Mouse (Mus musculus): Measurements from ENCODE around the gene Zfp821.

The Zfp821 gene
- long read RNA-seq, experiment 1, partial matches to known transcripts = 2 of 14 reads
- long read RNA-seq, experiment 1, other reads (novel, unspliced or antisense) = 5 of 14 reads
- long read RNA-seq, experiment 2, partial matches to known transcripts = 1 of 6 reads
- long read RNA-seq, experiment 2, other reads (novel, unspliced or antisense) = 3 of 6 reads

DNA sequence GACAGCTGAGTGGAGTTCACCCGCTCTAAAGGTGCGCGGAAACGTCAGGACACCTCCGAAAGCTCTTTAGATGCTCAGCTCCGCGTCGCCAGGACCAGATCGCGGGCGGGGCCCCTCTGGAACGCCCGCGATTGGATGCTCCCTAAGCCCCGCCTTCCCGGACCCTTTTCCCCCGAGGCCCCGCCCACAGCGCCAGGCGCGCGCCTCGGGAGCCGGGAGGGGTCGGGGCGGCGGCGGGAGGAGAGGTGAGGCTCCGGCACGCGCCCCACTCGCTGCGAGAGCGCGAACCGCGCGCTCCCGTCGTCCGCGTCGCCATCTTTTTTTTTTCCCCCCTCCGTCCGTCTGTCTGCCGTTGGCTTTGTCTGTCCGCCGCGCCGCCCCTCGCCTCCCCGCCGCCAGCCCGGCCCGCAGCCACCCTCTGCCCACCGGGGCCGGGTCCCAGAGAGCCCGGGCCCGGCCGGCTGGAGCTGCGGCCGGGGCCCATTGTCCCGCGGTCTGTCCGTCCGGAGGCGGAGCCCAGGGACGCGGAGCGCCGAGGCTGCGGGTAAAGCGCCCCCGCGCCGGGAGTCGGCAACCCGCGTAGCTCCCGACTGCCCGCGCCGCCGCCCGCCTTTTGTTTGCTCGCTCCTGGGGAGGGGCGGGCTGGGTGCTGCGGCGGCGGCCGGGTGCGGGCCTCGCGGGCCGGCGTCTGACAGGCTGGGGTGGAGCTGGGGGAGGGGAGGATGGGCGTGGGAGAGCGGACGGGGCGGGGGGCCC is at the start of gene Zfp821:
Gene Zfp821, plus strand, starts transcription at position 227 of the 756 bp plus-strand sequence.
- intact Hi-C loops (cut with DNase I) = no loop called here

DNA sequence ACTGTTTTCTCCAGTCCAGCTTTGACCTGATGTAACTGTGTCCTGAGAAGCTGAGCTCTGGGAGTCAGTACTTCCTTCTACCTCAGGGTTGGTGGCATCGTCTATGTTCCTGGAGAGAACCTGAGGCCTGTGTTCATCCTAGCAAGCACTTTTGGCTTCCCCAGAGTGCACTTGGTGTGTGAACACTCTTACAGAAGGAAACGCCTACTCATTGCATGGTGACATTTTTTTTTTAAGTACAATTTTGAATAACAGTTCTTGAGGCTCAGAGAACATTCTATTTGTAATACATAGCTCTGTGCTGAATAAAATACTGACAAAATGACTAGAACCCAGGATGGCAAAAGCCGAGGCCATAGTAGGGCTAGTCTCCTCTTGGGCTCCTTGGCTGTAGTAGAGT is 48.5 kb upstream of the Zfp821 start:
- intact Hi-C loops (cut with DNase I) = no loop called here

DNA sequence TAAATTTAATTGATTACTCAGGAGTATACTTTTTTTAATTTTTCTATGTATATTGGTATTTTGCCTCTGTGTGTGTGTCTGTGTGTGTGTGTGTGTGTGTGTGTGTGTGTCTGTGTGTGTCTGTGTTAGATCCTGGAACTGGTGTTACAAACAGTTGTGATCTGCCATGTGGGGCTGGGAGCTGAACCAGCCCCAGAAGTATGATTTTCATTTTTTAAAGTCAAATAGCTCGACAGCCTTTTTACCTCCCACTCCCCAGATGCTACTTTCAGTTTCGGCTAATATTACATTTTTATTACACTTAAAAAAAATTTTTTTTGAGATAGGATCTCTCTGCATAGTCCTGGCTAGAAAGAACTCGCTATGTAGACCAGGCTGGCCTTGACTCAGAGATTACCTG is 43.0 kb upstream of the Zfp821 start:
- intact Hi-C loops (cut with DNase I) = no loop called here

DNA sequence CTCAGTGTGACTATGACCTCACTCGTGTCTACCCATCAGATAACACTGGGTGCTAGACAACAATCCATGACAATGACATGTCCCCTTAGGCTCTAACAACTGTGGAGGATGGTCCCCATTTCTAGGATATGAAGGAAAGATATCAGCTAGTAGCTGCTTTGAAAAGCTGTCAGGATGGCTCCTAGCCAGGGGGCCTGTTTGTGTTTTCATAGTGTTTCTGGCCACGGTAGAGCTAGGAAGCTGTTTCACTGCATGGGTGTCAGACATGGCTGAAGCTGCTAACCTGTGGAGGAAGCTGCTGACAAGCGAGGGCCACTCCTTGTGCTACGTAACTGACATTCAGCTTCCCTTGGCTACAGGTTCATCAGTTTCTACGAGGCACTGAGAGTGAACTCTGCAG is 38.7 kb upstream of the Zfp821 start:
- intact Hi-C loops (cut with DNase I) = no loop called here

DNA sequence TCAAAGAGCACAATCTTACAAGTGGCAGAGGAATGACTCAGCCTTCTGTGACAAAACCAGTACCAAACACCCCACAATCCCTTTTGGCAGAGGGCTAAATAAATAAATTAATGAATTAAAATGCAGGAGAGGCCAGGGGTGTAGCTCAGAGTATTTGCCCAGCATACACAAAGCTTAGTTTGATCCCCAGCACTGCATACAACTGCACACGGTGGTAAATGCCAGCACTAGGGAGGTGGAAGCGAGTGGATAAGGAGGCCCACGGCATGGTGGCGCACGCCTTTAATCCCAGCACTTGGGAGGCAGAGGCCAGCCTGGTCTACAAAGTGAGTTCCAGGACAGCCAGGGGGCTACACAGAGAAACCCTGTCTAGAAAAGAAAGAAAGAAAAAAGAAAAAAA is 32.7 kb upstream of the Zfp821 start:
- intact Hi-C loops (cut with DNase I) = no loop called here

DNA sequence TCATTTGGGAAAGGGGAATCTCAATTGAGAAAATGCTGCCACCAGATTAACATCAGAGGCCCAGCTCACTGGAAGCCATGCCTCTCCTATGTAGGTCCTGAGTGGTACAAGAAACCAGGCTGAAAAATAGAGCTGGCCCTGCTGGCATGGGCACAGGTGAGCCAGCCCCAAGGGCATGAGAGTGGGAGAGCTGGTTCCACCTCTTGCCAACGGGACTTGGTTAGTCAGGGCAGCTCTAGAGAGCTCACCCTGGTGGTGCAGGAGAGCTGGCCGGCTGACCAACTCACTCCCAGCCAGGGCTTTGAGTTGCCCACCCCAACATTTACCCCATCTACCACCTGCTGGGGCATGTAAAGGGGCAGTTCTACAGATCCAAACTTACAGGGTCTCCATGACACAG is 31.8 kb upstream of the Zfp821 start:
- intact Hi-C loops (cut with DNase I) = no loop called here

DNA sequence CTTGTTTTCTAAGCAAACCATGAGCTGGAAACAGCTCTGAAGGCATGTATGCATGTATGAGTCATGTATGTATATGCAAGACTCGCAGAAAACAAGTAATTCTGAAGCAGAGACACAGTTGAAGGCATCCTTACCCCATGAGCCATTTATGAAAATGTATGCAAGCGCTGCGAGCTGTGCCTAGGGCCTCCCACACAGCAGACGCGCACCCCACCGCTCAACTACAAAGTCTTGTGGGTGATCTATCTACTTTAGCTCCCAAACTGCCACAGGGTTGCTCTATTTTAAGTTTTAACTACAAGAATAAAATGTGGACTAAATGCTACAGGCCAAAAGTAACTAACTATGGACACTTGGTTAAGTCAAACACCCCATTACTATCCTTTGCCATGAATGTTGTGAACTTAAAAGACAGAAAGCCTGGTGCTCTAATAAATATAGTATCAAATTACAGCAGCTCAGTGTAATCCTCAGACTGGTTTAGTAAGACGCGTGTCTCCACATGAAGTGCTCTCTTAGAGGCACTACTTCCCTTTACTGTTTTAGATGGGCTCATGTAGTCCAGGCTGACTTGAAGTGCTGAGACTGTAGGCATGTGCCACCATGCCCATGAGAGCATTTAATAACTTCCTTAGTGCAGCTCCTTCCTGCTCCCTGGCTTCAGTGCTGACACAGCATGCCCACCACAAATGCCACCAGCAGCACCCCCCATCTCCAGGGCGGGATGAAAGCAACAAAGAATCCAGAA is 29.3 kb upstream of the Zfp821 start:
- intact Hi-C loops (cut with DNase I) = no loop called here

DNA sequence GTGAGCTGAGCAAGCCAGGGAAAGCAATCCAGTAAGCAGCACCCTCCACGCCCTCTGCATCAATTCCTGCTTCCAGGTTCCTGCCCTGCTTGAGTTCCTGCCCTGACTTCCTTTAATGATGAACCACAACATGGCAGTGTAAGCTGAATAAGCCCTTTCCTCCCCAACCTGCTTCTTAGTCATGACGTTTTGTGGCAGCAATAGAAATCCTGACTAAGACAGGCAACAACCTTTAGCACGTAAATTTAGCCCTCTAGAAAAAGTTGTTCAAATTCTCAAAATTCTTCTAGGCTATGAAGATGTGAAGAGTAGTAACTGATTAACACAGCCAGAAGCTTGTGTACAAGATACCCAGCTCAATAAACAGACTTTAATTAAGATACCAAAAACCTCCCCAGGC is 23.8 kb upstream of the Zfp821 start:
- intact Hi-C loops (cut with DNase I) = loop anchor here (5.0 kb wide), 1 partner anchor 124 kb away; no protein-coding TSS in a partner anchor

DNA sequence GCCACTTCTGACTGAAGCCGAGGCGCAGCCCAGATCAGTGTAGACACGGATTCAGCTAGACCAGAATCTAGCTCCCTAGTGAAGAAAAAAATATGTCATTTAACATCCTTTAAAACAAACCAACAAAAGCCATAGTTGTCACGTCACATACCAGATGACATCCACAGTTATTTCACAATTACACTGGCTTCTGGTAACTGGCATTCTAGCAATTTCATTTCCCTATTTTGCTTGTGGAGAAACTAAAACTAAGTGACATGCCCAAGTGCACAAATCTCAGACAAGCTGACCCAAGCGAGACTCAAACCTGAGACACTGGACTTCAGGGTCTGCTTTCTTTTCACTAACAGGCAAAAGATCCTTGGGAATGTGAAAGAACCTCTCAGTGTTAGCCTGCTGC is 23.2 kb upstream of the Zfp821 start:
- intact Hi-C loops (cut with DNase I) = loop anchor here (5.0 kb wide), 1 partner anchor 125 kb away; no protein-coding TSS in a partner anchor

DNA sequence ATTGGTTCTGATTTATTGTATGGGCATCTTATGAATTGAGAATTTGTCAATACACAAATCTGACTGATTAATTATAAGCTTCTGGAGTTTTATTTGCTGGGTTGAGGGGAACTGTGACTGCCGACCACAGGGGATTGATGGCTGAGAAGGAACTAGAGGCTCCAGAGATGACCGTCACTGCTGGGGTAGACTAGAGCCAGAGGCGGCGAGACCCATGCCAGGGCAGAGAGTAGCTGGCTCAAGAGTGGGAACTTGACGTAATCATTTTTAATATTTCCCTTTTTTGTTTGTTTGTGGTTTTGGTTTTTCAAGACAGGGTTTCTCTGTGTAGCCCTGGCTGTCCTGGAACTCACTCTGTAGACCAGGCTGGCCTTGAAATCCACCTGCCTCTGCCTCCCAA is 18.1 kb upstream of the Zfp821 start:
- intact Hi-C loops (cut with DNase I) = no loop called here

DNA sequence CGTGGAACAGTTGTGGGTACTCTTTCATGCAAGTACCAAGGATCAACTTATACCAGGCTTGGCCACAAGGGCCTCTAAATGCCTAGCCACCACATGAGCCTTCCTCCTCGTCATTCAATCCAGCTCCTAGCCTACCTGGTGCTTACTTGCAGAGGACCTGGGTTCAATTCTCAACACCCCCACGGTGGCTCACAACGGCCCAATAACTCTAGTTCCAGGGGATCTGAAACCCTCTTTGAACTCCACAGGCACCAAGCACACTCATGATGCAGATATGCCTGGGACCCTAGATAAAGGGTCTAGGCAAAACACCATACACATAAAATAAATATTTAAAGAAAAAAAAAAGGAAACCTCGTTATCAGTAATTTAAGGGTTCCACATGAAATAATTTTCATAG is 13.6 kb upstream of the Zfp821 start:
- intact Hi-C loops (cut with DNase I) = no loop called here

DNA sequence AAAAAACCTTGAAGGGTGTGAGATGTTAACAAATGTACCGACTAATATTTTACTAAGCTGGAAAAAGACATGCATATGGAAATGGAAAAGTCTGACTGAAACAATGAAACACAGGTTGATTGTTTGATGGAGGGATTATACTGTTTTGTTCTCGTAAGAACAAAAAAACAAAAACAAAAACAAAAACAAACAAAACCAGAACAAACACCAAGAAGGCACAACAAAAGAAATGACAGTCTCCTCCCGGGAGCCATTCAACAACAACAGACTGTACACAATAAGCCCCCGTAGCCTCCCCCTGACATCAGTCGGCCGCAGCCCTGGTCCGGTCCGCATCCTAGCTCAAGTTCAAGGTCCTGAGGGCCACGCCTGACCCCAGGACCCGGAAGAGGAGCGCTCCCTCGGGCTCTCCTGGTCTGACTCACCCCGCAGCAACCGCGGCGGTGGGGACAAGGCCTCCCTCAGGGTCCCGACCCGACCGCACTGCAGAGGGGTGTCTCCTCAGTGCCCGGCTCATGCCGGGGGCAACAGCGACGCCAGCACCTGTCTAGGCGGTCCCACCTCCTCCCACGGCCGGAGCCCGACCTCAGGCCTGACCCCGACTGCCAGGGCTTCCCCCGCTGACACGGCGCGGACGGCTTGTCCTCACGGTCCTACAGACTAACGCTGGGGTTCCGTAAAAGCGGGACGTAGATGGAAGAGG is 12.8 kb upstream of the Zfp821 start:
- intact Hi-C loops (cut with DNase I) = no loop called here

DNA sequence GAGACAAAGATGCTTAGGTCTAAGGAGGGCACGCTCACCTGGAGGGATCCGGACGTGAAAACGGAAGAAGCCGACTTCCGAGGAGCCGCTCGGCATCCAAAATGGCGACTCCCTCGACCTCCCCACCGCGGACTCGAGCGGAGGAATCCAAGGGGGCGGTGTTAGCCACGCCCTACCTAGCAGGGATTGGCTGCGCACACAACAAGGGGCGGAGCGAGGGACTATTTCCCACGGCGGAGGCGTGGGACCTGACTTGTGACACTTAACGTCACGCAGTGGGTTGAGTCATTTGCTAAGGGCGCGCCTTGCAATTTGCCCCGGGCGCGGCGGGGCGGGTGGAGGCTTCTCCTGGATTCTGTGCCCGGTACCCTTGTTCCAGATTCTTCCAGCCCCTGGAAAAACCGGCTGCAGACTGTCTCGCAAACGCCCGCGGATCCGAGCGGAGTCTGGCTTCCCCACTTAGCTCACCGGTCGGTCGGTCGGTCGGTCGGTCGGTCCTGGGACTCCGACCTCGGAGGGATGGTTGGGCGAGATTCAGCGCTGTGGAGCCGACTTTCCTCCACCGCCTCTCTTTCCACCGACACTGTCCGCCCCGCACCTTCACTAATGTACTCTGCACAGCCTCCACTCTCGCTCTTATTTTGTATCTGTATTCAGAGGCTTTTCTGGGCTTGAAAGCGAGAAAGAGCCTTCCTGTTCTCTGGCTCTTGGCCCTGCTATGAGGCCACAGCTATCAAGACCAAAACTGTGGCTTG is 12.0 kb upstream of the Zfp821 start, which contains the start of gene Ist1:
Gene Ist1, minus strand, starts transcription at position 115 of the 755 bp plus-strand sequence.
- intact Hi-C loops (cut with DNase I) = no loop called here

DNA sequence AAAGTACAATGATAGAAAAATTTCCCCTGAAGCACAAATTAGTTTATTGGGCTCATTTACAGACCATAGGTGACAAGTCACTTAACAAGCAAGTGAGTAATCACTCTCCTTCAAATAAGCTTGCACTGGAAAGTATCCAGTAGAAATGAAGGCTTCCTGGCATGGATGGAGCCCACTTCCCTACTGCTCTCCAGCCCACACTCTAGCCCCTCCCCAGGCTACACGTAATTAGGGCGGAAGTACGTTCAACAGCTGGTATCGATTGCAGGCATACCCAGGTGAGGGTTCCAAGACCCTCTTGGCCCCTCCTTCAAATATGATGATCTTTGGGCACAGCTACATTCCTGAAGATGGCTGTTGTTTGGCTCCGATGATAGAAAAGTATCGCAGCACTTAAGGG is 11.2 kb upstream of the Zfp821 start:
- intact Hi-C loops (cut with DNase I) = no loop called here

DNA sequence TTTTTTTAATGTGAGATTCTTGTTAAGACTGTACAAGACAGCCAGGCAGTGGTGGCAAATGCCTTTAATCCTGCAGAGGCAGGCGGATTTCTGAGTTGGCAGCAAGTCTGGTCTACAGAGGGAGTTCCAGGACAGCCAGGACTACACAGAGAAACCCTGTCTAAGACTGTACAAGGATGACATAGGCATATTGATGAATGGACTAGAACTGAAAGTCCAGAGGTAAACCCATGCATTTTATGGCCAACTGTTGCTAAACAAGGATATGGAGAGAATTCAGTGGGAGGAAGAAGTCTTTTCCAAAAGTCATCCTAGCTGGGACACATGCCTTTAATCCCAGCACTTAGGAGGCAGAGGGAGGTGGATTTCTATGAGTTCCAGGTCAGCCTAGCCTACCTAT is 7.6 kb upstream of the Zfp821 start:
- intact Hi-C loops (cut with DNase I) = loop anchor here (5.0 kb wide), 1 partner anchor 80 kb away; the partner anchor contains the start of gene Ap1g1

DNA sequence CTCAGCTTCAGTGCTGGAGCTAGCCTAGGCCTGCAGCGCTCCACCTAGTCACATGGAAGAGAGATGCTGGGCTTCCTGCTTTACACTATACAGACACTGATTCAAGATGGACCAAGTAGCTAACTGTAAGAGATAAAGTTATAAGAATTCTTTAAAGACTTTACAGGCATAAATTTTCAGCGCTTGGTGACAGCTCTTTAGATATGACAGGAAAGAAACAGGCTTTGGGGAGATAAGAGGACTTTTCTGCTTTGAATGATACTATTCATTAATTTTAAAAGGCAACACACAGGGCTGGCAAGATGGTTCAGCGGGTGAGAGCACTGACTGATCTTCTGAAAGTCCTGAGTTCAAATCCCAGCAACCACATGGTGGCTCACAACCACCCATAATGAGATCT is 6.9 kb upstream of the Zfp821 start:
- intact Hi-C loops (cut with DNase I) = loop anchor here (5.0 kb wide), 1 partner anchor 79 kb away; the partner anchor contains the start of gene Ap1g1

DNA sequence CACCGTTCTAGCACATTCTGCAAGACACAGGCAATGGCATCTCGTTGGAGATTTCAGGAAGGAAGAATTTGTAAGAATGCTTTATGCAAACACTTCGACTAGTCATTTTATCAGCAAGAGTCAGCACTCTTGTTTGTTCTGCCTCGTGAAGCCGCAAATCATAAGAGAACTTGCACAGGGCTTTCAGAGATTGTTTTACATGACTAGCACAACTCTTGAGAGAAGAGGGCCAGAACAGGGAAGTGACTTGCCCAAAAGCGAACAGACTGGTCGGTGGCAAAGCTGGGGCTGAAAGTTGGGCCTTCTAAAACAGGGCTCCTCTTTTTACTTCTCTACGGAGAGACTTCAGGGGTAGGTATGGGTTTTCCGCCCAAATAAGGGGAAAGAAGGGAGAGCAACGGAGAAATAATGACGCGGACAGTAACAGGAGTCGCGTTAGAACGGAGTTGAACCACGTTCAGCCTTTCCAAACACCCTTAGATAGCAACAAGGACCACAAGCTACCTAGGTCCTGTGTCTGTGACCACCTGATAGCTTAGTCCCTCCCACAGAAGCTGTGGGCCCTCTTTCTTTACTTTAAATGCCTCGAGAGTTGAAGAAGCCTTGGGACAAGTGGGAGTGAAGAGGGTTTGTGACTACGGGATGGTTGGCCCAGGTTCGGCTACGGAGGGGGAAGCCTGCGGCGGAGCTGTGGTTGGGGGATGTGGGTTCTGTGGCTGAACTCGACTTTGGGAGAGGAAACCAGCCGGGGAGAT is 604 bp upstream of the Zfp821 start:
- intact Hi-C loops (cut with DNase I) = no loop called here

DNA sequence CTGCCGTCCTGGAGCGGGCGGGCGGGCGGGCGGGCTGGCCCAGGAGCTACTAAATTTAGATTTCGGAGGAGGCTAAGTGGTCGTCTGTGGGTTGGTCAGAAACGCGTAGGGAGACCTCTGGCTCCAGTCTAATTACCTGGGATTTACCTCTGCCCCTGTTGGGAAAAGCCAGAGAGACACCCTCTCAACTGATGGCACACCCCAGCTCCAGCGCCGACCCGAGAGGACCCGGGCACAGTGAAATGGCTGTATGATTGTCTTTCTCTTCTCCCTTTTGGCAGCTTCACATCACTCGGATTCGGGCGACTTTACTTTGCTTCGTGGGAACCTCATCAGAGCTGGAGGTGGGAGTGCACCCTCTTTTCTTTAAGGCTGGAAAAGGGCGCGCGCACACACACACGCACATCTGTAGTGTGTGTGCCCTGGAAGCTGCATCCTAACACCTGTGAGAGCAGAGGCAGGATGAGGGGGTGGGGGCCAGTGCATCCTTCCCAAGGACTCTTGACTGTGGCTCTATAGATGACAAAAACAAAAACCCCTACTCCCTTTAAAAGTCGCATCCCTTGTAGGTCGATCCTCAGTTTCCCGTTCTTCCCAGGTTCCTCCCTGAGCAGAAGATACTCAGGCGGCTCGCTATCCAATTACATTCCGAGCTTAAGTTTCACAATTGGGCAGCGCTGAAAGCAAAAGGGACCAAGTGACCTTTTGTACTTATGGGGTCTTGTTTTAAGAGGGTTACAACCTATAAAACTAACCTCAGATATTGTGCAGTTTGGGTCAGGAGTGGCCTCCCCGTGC is 929 bp downstream of the Zfp821 start:
- intact Hi-C loops (cut with DNase I) = no loop called here

DNA sequence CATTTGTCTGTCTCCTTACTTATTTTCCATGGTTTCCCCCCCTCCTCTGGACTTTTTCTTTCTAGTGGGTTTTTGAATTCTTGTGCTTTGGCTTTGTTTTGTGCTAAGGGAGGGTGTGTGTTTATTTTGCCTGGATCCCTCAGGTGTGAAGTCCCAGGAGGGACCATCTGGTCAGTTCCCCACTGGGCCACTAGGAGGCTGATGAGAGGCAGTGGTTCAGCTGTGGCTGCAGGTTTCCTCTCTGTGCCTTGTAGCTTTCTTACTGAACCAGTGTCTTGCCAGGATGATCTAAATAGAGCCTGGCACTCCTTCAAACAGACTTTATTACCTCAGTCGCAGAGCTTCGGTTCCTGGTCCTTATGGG is 1.5 kb downstream of the Zfp821 start:
- intact Hi-C loops (cut with DNase I) = no loop called here

All from adrenal gland (tissue).